Mouse (Mus musculus) MEL-GATA-1-ER (cell line): ENCODE results near the gene Gm10392.
A peak's percentile ranks its signal among the peaks of the same experiment; 100 is the strongest.

Source experiments
- DNase-seq: peaks from one replicate; pipeline ENCODE4 v3.0.0-alpha.2; 2012; ENCODE audit warnings: low read depth; ENCODE audit errors: extremely low read depth

The Gm10392 gene

GRCm38 (mm10) chr11:77492911-77493332 lies 26.1 kb downstream of the Gm10392 start:
- DNase-seq = peak; percentile 70

- peak; percentile 56 for DNase-seq
Observed at GRCm38 (mm10) chr11:77492311-77492871, 26.6 kb downstream of the Gm10392 start.

GRCm38 (mm10) chr11:77491502-77492291 lies 27.3 kb downstream of the Gm10392 start:
- DNase-seq = peak; percentile 70

- peak; percentile 60 for DNase-seq
Observed at GRCm38 (mm10) chr11:77491123-77491501, 27.9 kb downstream of the Gm10392 start.

GRCm38 (mm10) chr11:77490451-77490850 lies 28.5 kb downstream of the Gm10392 start:
- no peak for DNase-seq

GRCm38 (mm10) chr11:77489591-77490235 lies 29.3 kb downstream of the Gm10392 start, which contains the start of gene Ankrd13b:
Gene Ankrd13b, minus strand, starts transcription at chr11:77489678.
- no peak for DNase-seq

- no peak for DNase-seq
Observed at GRCm38 (mm10) chr11:77488771-77489581, 30.0 kb downstream of the Gm10392 start.

- no peak for DNase-seq
Observed at GRCm38 (mm10) chr11:77486798-77487197, 32.2 kb downstream of the Gm10392 start.

GRCm38 (mm10) chr11:77485229-77485628 lies 33.8 kb downstream of the Gm10392 start:
- no peak for DNase-seq

GRCm38 (mm10) chr11:77483510-77484255 lies 35.3 kb downstream of the Gm10392 start:
- no peak for DNase-seq

GRCm38 (mm10) chr11:77483043-77483442 lies 36.0 kb downstream of the Gm10392 start:
- DNase-seq = no peak

GRCm38 (mm10) chr11:77476895-77477294 lies 42.1 kb downstream of the Gm10392 start:
- DNase-seq = no peak

- DNase-seq = no peak
Observed at GRCm38 (mm10) chr11:77476216-77476615, 42.8 kb downstream of the Gm10392 start.

- DNase-seq = no peak
Observed at GRCm38 (mm10) chr11:77472775-77473174, 46.2 kb downstream of the Gm10392 start.

GRCm38 (mm10) chr11:77471407-77471806 lies 47.6 kb downstream of the Gm10392 start:
- DNase-seq = no peak

- DNase-seq = no peak
Observed at GRCm38 (mm10) chr11:77468397-77468796, 50.6 kb downstream of the Gm10392 start.

GRCm38 (mm10) chr11:77467784-77468183 lies 51.2 kb downstream of the Gm10392 start:
- peak; percentile 69 for DNase-seq

- peak; percentile 47 for DNase-seq
Observed at GRCm38 (mm10) chr11:77467157-77467556, 51.8 kb downstream of the Gm10392 start.
